Mouse (Mus musculus) right cerebral cortex, adult 18-20 months (tissue): ENCODE data around the gene Gm20696.

Experiments used
- DNase-seq: peaks from one replicate; pipeline ENCODE4 v3.0.0; 2022; ENCODE audit warnings: mixed read lengths

Gene Gm20696

DNA sequence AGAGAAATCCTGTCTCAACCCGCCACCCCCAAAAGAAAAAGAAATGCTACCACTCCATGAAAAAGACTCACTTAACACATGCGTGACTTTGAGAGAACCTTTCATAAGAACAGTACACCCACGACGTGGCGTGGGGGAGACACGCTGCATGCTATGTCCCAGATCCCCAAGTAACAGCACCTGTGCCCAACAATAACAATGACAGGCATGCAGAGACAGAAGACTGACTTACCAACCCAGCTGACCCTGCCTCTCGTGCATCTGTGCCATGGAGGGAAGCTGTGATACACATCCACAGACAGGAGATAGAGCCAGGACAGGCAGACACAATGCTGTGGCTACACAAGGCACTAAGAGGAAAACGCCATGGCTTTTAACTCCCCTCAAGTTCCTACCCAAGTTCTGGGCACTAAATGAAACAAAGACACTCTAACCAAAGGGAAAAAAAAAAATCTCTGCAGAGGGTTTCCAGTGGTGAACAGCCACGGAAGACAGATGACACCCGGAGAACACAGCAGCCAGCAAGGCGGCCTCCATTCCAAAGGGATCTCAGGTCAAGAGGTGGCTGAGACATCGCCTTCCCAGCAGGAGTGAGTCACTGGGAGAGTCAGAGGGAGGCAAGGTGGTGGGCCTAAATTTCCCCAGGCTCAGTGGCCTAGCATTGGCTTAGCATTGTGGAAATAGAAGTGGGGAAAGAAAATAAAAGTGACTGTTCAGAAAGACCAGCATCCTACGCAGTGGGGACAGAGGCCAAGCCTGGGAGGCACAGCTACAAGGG lies 187.5 kb downstream of the Gm20696 start:
- DNase-seq = no peak

DNA sequence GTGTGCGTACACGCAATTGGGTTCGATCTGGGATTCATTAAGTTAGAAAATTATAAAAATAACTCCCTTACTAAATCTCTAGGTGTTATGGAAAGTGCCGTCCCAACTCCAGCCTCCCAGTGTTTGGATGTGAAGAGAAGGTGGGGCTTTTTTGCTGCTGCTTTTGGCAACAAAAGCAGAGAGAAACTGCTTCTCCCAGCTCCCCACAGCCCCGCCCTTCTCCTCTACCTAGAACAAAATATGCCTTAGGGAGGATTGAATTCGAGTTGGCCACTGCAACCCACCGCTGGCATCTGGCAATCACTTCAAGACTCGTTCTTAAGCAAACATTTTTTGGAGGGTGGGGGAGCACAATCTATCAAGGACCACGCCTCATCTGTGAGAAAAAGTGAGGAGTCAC lies 191.6 kb downstream of the Gm20696 start:
- no peak for DNase-seq

DNA sequence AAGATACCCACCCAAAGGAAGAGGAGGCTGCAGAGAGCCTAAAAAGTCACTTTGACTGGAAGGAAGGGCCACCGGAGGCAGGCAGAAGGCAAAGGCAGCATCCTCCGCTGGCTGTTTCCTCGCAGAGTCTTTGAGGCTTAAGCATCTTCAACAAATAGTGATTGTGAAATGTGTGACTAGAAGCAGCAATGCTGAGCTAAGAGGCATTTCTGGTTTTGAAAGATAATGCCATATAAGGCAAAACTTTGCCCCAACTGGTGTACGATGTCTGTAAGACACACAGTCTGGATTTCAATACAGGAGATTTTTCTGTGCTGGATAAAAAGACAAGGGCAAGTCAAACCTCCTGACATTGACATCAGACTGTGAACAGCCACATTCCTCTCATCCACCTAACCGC lies 195.7 kb downstream of the Gm20696 start:
- no peak for DNase-seq

DNA sequence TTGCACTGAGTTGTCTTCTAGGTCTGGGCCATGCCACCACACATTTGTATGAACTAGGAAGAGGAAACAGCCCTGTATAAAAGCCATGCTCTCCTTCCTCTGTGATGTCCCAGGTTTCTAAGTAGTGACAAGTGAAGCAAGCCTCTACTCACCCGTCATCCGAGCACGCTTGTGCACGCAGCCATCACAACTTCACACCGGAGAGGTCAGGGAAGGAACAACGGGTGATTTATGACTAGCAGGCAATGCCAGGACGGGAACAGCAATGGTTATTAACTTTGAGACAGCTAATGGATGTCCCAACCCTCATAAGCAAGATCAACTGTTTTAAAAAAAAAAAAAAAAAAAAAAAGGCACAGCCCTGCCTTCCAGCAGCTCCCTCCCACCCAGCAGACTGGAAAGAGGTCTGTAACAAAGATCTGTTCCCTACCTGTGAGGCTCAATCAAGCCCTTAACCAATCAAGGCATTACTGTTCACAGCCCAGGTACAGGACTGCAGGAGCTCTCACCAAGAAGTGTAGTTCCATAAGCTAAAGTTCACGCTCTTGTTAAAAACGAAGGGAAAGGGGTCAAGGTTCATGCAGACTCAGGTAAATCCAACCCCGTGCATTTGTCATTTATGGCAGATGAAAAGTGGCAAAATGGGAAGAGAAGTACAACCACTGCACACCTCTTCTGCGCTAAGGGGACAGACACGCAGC lies 197.3 kb downstream of the Gm20696 start:
- DNase-seq = no peak

DNA sequence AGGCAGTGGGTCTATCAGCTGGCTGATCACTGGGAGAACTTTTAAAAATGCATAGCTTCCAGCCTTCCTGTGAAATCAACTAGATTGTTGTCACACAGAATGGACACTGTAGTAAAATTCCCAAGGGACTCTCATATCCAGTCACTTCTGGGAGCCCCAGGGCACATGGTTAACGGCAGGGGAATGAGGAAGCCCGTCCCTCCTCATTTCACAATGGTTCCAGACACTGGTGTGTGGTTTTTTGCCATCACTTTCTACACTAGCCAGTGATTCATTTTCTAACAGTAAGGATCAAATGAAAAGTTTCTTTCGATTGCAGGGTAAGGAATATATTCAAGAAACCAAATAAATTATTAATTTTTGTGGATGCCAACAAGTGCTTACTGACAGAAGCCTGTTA lies 198.8 kb downstream of the Gm20696 start:
- no peak for DNase-seq

DNA sequence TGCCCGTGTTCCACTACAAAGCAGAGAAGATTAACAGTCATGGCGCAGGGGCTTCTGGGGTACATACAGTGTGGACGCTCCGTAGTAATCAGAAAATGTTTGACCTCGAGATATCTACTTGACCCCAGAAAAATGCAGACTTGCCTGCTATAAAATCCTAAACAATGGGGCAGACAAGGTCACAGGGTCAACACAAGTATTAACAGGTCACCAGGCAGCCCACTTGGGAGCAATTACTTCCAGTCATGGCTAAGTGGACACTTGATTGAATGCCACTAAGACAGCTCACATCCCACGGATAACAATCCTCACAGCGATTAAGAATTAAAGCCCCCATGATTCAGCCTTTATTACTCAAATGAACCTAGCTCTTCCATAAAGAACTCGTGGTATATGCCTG lies 199.5 kb downstream of the Gm20696 start:
- no peak for DNase-seq

DNA sequence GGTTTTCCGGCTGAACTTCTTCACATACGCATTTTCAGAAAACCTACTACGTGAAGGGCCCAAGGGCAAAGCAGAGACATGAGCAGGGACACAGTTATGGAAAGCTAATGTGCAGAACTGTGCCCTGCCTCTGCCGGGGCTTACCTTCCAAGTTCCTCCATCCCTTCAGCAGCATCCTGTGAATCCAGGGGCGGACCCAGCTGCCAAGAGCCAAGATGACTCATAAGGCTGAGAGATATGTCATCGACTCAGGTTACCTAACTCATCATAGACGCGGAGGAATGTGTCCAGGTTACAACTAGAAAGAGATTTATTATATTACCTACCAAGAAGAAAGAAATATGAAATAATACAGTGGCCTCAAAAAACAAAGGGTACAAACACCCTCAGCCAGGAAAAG lies 200.2 kb downstream of the Gm20696 start:
- peak; percentile 71 for DNase-seq

DNA sequence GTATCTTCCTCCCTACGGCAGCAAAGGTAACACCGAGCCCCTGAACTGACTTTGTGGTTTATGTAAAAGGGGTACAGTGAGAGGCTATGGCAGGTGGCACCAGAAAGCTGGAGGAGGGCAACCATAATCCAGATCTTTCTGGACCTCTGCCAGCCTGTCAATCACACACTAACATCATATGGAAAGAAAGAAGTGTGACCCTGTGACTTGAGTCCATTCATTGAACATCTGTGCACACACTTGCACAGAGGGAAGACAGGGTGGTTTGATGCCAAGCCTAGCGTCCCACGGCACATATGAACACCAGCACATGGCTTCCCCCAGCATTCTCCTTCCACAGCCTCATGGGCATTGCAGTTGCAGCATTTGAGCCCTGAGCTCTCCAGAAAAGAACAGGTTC lies 202.1 kb downstream of the Gm20696 start:
- no peak for DNase-seq

DNA sequence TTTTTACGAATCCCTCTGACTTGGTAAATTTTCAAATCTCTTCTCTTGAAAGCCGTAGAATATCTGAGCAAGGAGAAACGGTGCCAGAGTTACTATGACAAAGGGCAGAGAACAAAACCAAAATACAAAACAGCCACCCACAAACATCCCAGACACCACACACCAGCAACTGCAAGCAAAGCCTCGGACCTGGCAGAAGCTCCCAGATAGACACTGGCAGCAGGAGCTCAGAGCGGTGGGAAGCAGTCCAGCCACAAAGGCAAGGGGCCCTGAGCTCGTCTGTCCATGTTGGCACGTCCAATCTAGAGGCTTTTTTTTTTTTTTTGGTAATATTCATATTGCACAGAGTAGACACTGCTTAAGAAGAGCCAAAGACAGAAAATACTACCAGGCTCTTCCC lies 202.7 kb downstream of the Gm20696 start:
- DNase-seq = no peak

DNA sequence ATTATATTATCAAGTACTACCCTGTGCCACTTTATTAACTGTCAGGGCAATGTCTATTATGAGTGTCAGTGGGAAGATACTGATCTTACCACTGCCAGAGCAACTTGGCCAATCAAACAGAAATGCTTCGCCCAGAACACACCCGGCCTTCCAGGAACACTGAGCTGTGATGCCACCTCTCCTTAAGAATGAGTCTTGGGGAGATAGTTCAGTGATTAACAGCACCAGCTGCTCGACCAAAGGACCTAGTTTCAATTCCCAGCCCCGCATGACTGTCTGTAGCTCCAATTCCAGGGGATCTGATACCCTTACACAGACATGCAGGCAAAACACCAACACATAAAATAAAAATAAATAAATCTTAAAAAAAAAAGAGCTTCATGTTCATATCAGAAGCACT lies 207.8 kb downstream of the Gm20696 start:
- no peak for DNase-seq

DNA sequence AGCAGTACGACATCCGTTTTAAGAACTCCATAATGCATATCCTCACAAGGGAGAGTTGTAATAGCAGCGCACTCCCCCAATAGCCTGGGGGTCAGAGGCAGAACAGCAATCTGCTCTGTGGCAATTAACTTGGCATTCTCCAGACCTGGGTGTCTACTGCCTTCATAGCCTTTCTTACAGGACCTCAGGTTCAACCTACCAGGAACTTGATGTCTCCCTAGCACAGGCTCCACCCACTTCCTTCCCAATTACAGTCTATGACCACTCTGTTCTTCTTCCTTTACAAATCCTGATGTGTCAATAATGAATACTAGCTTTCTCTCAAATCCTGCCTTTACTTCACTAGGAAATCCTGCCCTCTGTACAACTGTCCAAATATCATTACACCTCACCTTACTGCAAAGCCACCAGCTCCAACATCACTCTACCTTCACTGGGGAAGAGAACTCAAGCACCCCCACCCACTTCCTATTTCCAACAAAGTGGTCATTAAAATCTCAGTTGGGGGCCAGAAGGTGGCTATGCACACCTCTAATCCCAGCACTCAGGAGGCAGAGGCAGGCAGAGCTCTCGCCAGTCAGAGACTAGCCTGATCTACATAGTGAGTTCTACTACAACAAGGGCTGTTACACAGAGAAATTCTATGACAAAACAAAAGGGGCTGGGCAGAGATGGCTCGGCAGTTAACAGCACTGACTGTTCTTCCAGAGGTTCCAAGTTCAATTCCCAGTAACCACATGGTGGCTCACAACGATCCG lies 212.7 kb downstream of the Gm20696 start:
- DNase-seq = no peak

DNA sequence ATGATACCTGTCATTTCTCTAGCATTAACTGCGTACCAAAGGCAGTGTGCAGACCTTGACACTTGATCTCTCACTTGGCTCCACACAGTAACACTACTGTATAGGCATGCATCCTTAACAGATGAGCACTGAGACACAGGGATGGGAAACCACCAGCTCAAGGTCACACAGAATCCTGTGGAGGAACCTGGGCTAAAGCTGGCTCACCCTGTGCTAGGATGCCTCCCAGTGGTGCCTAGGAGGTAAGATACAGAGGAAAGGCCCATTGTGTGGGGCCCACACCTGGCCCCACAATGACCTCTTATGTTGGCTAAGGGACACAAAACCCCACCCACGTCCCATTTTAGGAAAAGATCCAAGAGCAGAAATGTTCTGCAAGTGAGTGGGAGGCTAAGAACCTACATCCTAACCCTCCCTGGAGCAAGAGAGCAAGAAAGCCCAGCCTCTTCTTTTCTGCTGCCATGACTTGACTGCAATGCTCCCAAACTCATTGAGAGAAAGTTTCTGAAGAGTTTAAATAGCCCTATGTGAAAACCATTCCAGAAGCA lies 213.9 kb downstream of the Gm20696 start:
- DNase-seq = no peak

DNA sequence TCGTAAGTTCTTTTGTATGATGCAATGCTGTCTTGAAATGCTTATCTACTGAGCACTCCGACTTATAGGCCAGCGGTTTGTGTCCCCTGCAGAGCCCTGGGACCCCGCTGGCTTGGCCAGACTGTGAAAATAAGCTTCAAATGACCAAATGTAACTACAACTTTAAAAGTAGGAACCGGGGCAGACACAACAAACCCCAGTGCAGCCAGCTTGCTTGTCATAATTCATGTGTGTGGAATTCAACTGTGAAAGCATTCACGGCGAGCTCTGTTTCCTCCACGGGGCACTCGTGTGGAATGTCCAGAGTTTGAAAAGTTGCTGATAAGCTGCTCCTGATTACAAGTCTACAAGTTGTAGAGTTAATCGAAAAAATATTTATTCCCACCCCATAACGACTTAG lies 215.1 kb downstream of the Gm20696 start:
- no peak for DNase-seq

DNA sequence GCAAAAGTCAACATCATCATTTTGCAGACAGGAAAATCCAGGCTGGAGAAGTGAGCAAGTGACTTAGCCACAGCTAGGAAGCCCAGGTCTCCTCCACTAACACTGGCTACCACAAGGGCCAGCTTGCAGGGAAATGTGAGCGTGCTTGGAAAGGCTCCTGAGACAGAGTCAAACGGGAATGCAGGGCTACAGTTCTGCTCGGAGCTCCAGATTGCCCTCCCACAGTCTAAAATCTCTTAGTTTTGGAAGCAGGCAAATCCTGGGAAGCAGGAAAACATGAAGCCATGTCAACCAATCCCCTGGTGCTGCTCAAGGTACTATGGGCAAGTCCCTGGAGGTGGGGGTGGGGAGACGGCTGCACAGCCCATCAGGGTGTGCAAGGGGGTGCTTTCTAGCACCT lies 219.2 kb downstream of the Gm20696 start:
- no peak for DNase-seq

DNA sequence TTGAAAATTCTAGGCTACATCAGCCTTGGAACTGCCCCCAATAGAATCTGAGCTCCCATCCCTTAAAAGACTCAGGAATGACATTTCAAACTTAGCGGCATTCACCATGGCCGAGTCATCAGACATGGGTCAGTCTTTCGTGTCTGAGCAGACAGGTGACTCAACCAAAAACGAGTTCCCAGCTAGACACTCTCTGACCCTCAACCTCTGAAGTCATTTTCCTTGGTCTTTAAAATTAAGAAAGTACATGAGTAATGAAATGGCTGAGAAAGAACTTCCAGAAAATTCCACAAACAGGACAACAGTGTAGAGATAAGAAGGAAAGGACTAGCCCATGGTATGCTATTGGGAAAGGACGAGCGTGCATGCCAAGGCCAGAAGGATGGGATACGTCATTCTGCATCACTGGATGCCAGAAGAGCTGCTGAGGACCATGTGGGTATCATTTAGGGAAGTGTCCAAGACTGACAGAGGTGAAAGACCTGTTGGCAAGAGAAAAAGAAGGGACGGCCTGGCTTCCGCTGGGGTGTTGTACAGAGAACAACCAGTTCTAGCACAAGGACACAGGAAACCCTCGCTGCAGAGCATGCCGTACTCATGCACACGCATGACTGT lies 219.7 kb downstream of the Gm20696 start:
- DNase-seq = no peak

DNA sequence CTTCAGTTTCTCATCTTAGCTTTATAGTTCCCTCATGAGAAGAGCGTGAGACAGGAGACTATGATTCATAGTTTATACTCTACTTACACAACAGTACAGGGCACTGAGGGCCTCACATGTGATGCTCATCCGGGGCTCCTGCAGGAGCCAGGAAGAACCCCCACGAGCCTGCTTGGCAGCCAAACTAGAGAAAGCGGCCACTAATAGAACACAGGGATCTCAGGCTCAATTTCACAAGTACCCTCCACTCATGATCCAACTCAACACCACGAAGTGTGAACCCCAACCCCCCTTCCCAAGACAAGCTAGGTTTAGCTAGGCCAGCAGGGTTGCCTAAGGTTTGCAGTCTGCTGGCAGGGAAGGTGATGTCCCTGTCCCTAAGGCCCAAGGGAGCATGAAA lies 223.1 kb downstream of the Gm20696 start:
- DNase-seq = no peak

DNA sequence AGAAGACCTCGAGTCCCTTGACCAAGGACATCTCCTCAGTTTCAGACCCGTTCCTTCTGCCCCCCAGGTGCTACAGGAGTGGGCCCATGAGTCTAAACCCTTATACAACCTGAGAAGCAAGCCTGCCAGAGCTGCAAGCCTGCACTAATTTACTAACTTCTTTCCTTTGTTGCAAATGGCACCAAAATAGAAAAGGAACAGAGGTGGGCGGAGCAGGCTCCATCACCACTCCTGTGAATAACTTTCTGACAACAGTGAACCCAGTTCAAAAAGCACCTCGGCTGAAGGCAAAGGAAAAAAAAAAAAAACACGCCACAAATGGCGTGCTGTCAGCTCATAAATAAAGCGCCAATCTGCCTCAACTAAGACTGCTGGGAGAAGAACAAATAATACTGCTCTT lies 225.5 kb downstream of the Gm20696 start:
- DNase-seq = peak; percentile 81

DNA sequence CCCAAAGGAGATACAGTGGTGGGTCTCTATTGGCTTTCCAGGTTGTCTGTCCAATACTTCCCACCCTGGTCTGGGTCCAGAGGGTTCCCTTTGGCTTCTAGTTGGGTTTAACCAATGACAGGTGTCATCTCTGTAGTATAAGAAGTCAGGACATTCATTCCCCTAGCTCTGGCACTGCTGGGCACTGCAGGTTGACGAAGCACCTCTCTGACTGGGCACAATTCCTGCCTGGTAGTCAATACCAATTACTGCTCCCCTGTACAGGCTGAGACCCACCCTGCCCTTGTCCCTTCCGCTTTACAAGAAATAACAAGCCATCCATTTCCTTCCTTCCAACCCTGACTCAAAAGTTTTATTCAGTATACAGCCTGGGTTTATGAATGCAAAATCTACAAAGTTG lies 226.0 kb downstream of the Gm20696 start:
- no peak for DNase-seq

DNA sequence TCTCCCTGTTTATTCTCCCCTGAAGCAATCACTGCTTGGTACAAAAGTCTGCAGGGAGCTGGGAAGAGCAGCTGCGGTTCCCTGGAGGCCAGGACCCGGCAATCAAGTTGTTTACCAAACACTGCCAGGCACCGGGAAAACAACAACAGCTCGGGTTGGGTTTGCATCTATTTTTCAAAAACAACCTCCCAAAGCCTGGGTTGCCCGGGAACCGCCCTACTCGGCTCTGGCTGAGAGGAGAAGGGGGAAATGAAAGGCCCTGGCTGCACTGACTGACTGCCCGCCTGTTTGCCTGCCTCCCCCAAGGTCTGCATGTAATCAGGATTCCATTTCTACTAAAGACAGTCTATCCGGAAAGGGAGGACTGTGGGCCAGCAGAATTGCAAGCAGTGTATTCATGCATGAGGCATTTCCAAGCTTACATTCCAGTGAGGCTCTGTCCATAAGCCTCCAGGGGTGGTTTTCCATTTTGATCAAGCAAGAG lies 226.7 kb downstream of the Gm20696 start:
- DNase-seq = no peak

DNA sequence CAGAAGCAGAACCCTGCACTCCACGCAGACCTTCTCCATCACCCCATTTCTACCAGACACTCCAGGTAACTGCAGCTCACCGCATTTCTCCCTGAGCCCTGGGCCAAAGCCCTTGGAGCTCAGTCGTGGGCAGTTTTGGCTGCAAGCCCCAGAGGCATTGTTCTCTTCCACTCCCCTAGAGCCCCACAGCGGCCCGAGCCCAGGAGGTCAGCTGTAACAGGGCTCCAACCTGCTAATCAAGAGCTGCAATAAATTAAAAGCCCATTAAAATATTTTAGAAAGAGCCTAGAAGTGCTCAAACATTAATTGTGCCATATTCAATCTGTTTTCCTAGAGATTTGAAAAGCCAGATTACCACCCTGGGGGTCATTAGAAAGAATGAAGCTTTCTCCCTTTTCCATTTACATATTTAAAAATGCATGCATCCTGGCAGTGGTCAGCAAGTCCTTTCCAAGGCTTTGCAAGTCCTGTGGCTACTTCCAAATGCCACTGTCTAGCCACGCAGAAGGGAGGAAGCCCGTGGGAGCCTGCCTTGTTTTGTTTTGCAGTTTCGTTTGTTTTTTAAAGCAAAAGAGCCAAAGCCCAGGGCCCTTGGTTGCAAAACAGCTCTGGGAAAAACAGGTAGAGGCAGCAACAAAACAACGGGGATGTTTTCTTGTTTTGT lies 227.3 kb downstream of the Gm20696 start:
- peak; percentile 33 for DNase-seq

DNA sequence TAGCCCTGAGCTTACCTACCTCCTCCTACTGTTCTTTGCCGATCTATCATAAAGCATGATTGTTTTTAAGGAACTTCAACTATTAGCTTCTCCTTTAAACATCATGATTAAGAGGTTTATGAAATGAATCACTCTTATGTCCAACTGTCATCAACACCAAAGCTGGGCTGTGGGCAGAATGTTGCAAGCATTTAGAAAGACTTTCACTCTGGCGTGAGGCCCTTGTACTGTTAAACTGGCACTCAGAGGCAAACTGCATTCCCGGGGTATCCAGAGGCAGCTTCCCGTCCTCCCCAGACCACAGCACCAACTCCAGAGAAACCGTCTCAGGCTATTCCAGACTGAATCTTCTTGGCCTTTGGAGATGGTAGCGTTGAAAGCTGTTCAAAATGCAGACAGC lies 230.2 kb downstream of the Gm20696 start:
- DNase-seq = no peak

DNA sequence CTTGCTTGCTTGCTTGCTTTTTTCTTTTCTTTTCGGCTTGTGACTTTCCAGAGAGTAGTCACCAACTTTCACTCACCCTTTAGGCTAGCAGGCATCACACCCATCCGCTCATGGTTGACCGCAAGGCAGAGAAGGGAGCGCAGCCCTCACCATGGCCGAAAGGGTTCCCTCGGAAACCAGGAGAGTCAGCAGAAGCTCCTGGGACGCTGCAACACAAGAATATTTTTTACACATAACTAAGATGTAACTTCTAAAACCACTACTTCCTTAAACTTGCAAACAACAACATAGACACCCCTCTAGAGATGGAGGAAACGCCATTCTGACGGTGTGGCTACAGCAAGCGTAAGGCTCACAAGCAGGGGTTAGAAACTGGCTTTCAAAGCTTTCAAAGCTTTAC lies 231.5 kb downstream of the Gm20696 start:
- DNase-seq = no peak
